Mouse (Mus musculus) stomach, embryonic 16.5 days (tissue): ENCODE results near the gene Hist1h1c. TPM values are rescaled to one million over a fixed set of nuclear protein-coding genes. Genes with fewer than 3 reads are reported as not detected.
A peak's percentile ranks its signal among the peaks of the same experiment; 100 is the strongest.
"Not testable (repeated sequence)": the region's sequence is repeated elsewhere in the genome, so short reads cannot be mapped to it uniquely, and the experiment has no call there.

ENCODE experiments used
- ATAC-seq: fragments of 200-750 bp; cut with Nextera tagmentation; 2 replicates; pipeline ENCODE4 v1.8.0; 2017; ENCODE audit warnings: moderate number of reproducible peaks, moderate TSS enrichment; ENCODE audit not compliant: insufficient read depth, low FRiP score
- H3K27ac ChIP-seq: fragments of 300-500 bp; sonication (generic); 2 replicates; pipeline ENCODE4 v1.5.1; 2014; ENCODE audit warnings: low read length
- H3K27me3 ChIP-seq: fragments of 300-500 bp; sonication (generic); 2 replicates; pipeline ENCODE4 v1.6.1; 2014; ENCODE audit warnings: low read length, control low read depth, mixed read lengths; ENCODE audit not compliant: control insufficient read depth, insufficient read depth
- H3K36me3 ChIP-seq: fragments of 300-500 bp; sonication (generic); 2 replicates; pipeline ENCODE4 v1.6.1; 2014; ENCODE audit warnings: low read length; ENCODE audit not compliant: control insufficient read depth, insufficient read depth
- H3K4me1 ChIP-seq: fragments of 300-500 bp; sonication (generic); 2 replicates; pipeline ENCODE4 v1.6.1; 2014; ENCODE audit warnings: low read length, control low read depth, mixed read lengths; ENCODE audit not compliant: control insufficient read depth, insufficient read depth
- H3K4me2 ChIP-seq: fragments of 300-500 bp; sonication (generic); 2 replicates; pipeline ENCODE4 v1.6.1; 2014; ENCODE audit warnings: low read depth, low read length, mixed read lengths
- H3K4me3 ChIP-seq: fragments of 300-500 bp; sonication (generic); replicated peaks from 2 replicates; pipeline ENCODE4 v1.5.1; 2014; ENCODE audit warnings: mild to moderate bottlenecking, low read length
- H3K9ac ChIP-seq: fragments of 300-500 bp; sonication (generic); 2 replicates; pipeline ENCODE4 v1.6.1; 2014; ENCODE audit warnings: low read length
- H3K9me3 ChIP-seq: fragments of 300-500 bp; sonication (generic); replicated peaks from 2 replicates; pipeline ENCODE4 v1.6.1; 2016; ENCODE audit warnings: low read length, control low read depth; ENCODE audit not compliant: control insufficient read depth
- WGBS: fragments of 180-500 bp; shearing (Covaris S2); extraction: QIAGEN DNeasy Blood & Tissue Kit; methylation state at CpG from one replicate; pipeline ENCODE4 v1.1.7; 2014; 5-methylcytosine and 5-hydroxymethylcytosine counted together
- polyA plus RNA-seq: library from polyadenylated mRNA; unstranded; fragments of >200 nt; fragmentation: Nextera tagmentation; extraction: Ambion mirVana; gene quantifications from 2 replicates; pipeline ENCODE4 v1.2.1, GENCODE M21; 2015

Hist1h1c gene
- polyA plus RNA-seq, 1 experiment from 2014 or later: 58.0 TPM

- peak overlapping the region; percentile 59 for H3K4me2 ChIP-seq
- H3K9me3 ChIP-seq: no peaks in the 10 kb centered on the region
- no peaks in the 10 kb centered on the region for H3K36me3 ChIP-seq
- peak overlapping the region; percentile 61; the same call in 1 of the 2 replicates for H3K9ac ChIP-seq
- peaks cover 20% of the 10 kb centered on the region for H3K4me1 ChIP-seq
- no peaks in the 10 kb centered on the region for H3K27me3 ChIP-seq
- peak overlapping the region; percentile 40; the same call in 1 of the 2 replicates for H3K4me3 ChIP-seq
- H3K27ac ChIP-seq: peak overlapping the region; percentile 99
- WGBS: 7% methylated on average over 4 of the region's 4 CpGs
- no peak for ATAC-seq
These were observed 9.3 kb downstream of the Hist1h1c start for GRCm38 (mm10) chr13:23747892-23748288.

- Histone ChIP-seq H3K36me3 (no peaks in the 10 kb centered on the region), H3K4me3 (no peak overlapping the region), H3K4me1 (peaks cover 12% of the 10 kb centered on the region), H3K27ac (no peak overlapping the region), H3K4me2 (no peak overlapping the region), H3K27me3 (no peaks in the 10 kb centered on the region), H3K9ac (no peak overlapping the region), H3K9me3 (no peaks in the 10 kb centered on the region)
- no peak for ATAC-seq
- WGBS: 83% methylated on average over 5 of the region's 5 CpGs
These were observed 11.0 kb downstream of the Hist1h1c start for GRCm38 (mm10) chr13:23749563-23750121.

DNA sequence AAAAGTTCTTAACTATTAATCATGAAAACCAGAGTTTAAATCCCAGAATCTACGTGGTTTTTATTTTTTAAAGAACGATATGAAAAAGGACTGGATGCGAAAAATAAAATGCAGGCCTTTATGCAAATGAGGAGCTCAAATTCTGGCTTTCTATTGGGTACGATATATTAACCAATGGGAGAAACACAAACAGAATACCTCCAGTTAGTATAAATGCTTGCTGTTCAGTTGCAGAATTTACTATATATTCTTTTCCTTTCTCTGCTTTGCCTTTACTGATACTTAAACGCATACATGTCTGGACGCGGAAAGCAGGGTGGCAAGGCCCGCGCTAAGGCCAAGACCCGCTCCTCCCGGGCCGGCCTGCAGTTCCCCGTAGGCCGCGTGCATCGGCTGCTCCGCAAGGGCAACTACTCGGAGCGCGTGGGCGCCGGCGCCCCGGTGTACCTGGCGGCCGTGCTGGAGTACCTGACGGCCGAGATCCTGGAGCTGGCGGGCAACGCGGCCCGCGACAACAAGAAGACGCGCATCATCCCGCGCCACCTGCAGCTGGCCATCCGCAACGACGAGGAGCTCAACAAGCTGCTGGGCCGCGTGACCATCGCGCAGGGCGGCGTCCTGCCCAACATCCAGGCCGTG lies 12.3 kb downstream of the Hist1h1c start, which contains the start of gene Hist1h2ab:
Hist1h2ab (plus strand) TSS at position 288 of the 639 bp plus-strand sequence.
- under 1% methylated on average over 28 of the region's 47 CpGs for WGBS
- ATAC-seq: peak; percentile 44; the same call in 1 of the 2 replicates
- not testable (repeated sequence) for H3K27me3 ChIP-seq, H3K36me3 ChIP-seq, H3K9me3 ChIP-seq
- H3K9ac ChIP-seq: peak within 1 kb of the TSS; percentile 71
- peak within 1 kb of the TSS; percentile 96 for H3K27ac ChIP-seq
- peak within 1 kb of the TSS; percentile 61 for H3K4me2 ChIP-seq
- peak within 1 kb of the TSS; percentile 47 for H3K4me3 ChIP-seq
- H3K4me1 ChIP-seq: peaks cover 12% of the 10 kb centered on the region

DNA sequence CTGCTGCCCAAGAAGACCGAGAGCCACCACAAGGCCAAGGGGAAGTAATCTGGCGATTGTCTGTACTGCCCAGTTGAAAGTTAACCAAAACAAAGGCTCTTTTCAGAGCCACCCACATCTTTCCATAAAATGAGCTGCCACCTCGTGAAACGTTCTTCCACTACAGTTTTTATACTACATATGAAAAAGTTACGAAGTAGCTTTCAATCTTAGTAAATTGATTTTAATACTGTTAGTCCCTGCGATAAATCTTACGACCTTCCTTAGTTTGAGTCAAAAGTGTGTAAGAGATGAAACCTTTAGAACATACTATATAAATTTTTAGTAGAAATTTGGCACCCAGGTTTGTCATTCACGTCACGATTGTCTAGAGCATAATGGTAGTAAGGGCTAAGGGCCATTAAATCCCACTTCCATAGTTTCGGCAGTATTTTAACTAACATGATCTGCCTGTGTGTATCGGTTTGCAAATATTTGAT lies 12.9 kb downstream of the Hist1h1c start:
- H3K27me3 ChIP-seq: no peaks in the 10 kb centered on the region
- H3K27ac ChIP-seq: peak overlapping the region; percentile 96
- peak overlapping the region; percentile 61 for H3K4me2 ChIP-seq
- peak overlapping the region; percentile 71 for H3K9ac ChIP-seq
- peaks cover 12% of the 10 kb centered on the region for H3K4me1 ChIP-seq
- H3K4me3 ChIP-seq: peak overlapping the region; percentile 47
- under 1% methylated on average over 11 of the region's 11 CpGs for WGBS
- no peak for ATAC-seq
- H3K9me3 ChIP-seq: no peaks in the 10 kb centered on the region
- no peaks in the 10 kb centered on the region for H3K36me3 ChIP-seq

- H3K9me3 ChIP-seq, H3K27me3 ChIP-seq, H3K36me3 ChIP-seq: not testable (repeated sequence)
- H3K4me2 ChIP-seq: peak within 1 kb of the TSS; percentile 61
- peak within 1 kb of the TSS; percentile 71 for H3K9ac ChIP-seq
- H3K4me3 ChIP-seq: peak within 1 kb of the TSS; percentile 47
- ATAC-seq: peak; percentile 88
- WGBS: under 1% methylated on average over 16 of the region's 47 CpGs
- peaks cover 10% of the 10 kb centered on the region for H3K4me1 ChIP-seq
- H3K27ac ChIP-seq: peak within 1 kb of the TSS; percentile 96
These were observed 13.6 kb downstream of the Hist1h1c start, which contains the start of gene Hist1h3b for GRCm38 (mm10) chr13:23752067-23752741. Gene Hist1h3b, plus strand, starts transcription at chr13:23752267.

- 3% methylated on average over 6 of the region's 6 CpGs for WGBS
- H3K4me1 ChIP-seq: peaks cover 11% of the 10 kb centered on the region
- H3K9ac ChIP-seq: peak overlapping the region; percentile 61
- no peaks in the 10 kb centered on the region for H3K27me3 ChIP-seq
- H3K4me3 ChIP-seq: peak overlapping the region; percentile 41
- peak overlapping the region; percentile 78 for H3K27ac ChIP-seq
- no peak for ATAC-seq
- no peaks in the 10 kb centered on the region for H3K9me3 ChIP-seq
- no peaks in the 10 kb centered on the region for H3K36me3 ChIP-seq
- peak overlapping the region; percentile 52 for H3K4me2 ChIP-seq
These were observed 14.1 kb downstream of the Hist1h1c start for GRCm38 (mm10) chr13:23752742-23753172.

DNA sequence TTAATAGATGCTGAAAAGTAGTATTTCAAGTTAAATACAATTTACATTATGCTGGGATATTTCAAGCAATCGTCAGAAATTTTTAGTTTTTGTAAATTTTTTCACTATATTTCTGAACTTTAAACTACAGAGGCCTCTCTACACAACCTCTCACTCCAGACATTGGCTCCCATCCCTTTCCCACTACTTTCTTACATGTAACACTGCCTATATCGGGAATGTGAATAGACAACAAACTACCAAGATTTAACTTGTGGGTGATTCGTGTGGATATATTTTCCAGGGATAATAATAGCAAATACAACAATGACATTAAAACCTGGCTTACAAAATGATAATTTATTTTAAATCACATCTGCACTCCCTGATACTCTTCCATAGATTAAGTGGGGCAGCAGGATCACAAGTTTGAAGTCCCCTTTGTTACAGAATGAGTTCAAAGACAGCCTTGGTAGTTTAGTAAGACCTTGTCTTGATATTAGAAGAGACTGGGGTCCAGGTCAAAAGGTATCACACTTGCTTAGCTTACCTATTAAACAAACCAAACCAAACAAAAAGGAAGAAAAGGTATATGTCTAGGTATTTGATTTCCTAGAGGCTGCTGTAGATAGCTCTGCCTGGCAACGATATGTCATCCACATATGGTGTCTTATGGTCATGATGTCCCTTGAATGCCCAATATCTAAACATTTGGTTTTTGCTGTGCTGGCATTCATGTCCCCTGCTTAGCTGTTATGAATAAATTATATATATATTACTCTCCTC lies 14.9 kb downstream of the Hist1h1c start:
- Histone ChIP-seq H3K27ac (peak overlapping the region; percentile 39), H3K4me2 (peak overlapping the region; percentile 52), H3K27me3 (no peaks in the 10 kb centered on the region), H3K4me3 (no peak overlapping the region; the same call in 1 of the 2 replicates), H3K9ac (no peak overlapping the region), H3K4me1 (peaks cover 5% of the 10 kb centered on the region), H3K9me3 (no peaks in the 10 kb centered on the region), H3K36me3 (no peaks in the 10 kb centered on the region)
- 47% methylated on average over 4 of the region's 4 CpGs for WGBS
- no peak for ATAC-seq

- Histone ChIP-seq H3K4me3 (no peak overlapping the region), H3K27me3 (no peaks in the 10 kb centered on the region), H3K4me1 (peaks cover 5% of the 10 kb centered on the region), H3K4me2 (no peak overlapping the region), H3K9ac (no peak overlapping the region), H3K9me3 (no peaks in the 10 kb centered on the region), H3K36me3 (no peaks in the 10 kb centered on the region), H3K27ac (no peak overlapping the region)
- no peak for ATAC-seq
These were observed 16.4 kb downstream of the Hist1h1c start for GRCm38 (mm10) chr13:23755000-23755399.
